Mouse (Mus musculus): ENCODE results near the gene Vmn2r38. TPM values are rescaled to one million over a fixed set of nuclear protein-coding genes. Genes with fewer than 3 reads are reported as not detected.
"Not testable (repeated sequence)": the region's sequence is repeated elsewhere in the genome, so short reads cannot be mapped to it uniquely, and the experiment has no call there.

The Vmn2r38 gene
- polyA plus RNA-seq (2012; rRNA removed): not detected in 2 replicates

GRCm38 (mm10) chr7:9097781-9098180, at the start of gene Vmn2r38:
Gene Vmn2r38 (minus strand): TSS chr7:9097881.
- not testable (repeated sequence) for DNase-seq (ENCODE audit: low read depth)

GRCm38 (mm10) chr7:9065353-9065752, 32.3 kb downstream of the Vmn2r38 start:
- DNase-seq (ENCODE audit: low read depth): not testable (repeated sequence)

- not testable (repeated sequence) for DNase-seq (ENCODE audit: low read depth)
Observed at GRCm38 (mm10) chr7:9030698-9031097, 67.0 kb downstream of the Vmn2r38 start, which contains the start of gene Vmn2r39. Gene Vmn2r39 (minus strand): TSS chr7:9030798.

Other genes starting within 250 kb of the Vmn2r38 start
- not detected in 2 replicates for gene Vmn2r40, start 166.4 kb downstream of the Vmn2r38 start, polyA plus RNA-seq (2012; rRNA removed)
- not detected in 2 replicates for gene Vmn2r39, start 67.1 kb downstream of the Vmn2r38 start, polyA plus RNA-seq (2012; rRNA removed)
- not detected in 2 replicates for gene Vmn2r37, start 125.8 kb upstream of the Vmn2r38 start, polyA plus RNA-seq (2012; rRNA removed)

All from brain, embryonic 14.5 days (tissue).